Mouse (Mus musculus) kidney, adult 18-20 months (tissue): ENCODE measurements around the gene Tbc1d2b.
A peak's percentile ranks its signal among the peaks of the same experiment; 100 is the strongest.

Experiments used
- DNase-seq: peaks from one replicate; pipeline ENCODE4 v3.0.0; 2021

Gene Tbc1d2b

DNA sequence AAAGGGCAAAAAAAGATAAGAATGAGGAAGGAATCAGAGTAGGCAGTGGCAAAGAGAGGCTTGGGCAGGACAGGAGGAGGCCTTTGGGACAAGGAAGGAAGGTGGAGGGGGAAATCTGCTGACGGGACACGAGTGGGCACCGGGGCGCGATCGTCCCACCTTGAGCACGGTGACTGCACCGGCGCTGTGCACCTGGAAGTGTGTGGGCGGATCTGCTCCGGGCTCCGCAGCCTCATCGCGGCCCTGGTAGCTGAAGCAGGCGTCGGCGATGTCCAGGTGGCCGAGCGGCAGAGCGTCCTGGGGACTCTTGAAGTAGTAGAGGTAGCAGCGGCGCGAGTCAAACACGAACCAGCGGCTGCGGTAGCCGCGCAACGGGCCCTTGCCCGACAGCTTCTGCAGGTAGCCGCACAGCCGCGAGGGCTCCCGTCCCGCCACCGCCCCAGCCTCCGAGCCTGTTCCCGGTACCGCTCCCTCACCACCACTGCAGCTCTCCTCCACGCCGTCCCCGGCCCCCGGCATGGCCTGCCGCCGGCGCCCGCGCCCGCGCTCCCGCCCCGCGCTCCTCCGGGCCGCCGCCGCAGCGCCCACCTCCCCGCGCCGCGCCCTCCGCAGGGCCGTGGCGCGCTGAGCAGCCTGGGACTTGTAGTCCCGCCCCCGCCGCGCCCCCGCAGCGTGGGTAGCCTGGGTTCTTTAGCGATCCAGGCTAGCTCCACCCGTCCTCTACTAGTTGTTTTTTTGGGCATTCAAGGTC lies at the start of gene Tbc1d2b:
Gene Tbc1d2b, minus strand, starts transcription at position 612 of the 751 bp plus-strand sequence.
- peak; percentile 72 for DNase-seq

DNA sequence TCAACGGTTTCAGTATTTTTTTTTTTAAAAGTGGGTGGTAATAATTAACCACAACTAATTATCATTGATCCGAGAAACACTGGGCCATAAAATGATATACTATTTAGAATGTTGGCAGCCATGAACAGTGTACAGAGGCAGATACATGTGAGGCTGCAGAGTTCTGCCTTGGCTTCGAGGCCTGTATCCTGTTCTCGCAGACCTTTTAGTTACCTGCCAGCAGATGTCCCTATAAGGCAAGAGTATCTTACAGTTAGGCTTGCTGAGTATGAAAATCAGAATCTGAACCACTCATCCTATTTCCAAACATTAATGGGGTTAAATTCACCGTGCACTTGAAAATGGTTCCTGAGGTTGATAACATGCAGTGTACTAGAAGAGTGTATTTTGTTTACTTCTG lies 45.7 kb upstream of the Tbc1d2b start:
- DNase-seq: no peak

DNA sequence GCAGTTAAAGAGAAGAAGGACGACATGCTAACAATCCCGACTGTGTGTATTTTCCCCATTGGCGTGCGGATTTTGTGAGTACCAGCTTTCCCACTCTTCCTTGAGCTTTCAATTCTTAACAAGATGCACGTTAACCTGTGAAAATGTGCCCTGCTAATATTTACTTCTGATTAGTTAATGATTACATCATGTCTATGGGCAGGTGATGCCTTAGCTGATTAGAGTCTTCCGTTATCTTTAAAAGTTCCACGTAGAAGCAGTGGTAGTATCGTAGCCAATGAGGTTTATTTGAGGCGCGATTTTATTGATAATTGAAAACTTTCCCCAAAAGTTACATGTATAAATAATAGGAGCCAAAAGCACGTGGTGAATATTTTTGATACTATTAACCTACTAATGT lies 45.1 kb upstream of the Tbc1d2b start:
- no peak for DNase-seq

DNA sequence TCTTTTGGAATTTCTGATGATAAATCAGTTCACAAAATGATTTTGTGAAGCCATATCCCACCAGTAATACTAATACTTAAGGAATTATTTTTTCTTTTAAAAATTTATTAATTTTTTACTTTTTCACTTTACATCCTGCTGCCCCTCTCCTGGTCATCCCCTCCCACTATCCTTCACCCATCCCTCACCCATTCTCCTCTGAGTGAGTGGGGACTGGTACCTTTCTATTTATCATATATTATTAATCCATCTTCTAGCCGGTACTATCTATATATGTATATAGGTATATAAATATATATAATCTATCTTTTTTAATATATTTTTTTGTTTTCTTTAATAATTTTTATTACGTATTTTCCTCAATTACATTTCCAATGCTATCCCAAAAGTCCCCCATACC lies 33.6 kb upstream of the Tbc1d2b start:
- no peak for DNase-seq

DNA sequence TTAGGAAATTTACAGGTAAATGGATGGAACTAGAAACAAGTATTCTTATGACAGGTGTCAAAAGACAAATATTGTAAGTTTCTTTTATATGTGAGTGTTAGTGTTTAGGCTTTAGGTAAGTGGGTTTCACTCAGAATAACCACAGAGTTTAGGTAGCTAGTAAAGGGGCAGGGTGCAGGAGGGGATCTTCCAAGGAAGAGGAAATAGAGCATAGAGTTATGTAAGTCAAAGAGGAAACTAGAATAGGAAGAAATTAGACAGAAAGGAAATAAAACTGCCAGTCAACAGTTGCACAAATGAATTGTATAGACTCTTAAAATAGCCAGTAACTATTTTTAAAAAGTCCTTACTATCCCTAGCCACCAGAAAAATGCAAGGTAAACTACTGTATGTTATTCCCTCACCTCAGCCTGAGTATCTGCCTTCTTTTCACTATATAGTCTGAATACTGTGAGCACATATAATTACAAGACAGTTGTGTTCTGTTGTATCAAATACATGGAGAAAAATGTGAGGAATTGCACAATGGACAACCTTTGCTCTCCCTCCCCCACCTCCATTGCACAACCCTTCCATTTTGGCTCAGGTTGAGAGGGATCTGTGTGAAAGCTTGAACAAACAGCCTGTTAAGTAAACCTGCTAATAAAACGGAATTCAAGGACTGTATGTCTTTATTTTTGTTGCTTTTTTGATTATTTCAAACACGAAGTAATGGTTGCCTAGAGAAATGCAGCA lies 32.7 kb upstream of the Tbc1d2b start:
- DNase-seq: no peak

DNA sequence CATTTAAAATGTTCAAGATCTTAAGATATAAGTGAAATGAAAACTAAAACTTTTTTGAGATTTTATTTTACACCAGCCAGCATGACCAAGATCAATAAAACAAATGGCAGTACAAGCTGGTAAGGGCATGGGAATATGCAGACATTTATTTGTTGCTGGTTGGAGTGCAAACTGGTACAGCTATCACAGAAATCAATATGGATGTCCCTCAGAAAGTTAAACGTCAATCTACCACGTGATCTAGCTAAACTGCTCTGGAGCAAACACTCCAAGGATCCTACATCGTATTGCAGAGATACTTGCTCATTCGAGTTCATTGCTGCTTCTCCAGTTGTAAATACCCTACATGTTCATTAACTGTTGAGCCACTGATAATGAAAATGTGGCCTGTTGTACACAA lies 32.1 kb upstream of the Tbc1d2b start:
- no peak for DNase-seq

DNA sequence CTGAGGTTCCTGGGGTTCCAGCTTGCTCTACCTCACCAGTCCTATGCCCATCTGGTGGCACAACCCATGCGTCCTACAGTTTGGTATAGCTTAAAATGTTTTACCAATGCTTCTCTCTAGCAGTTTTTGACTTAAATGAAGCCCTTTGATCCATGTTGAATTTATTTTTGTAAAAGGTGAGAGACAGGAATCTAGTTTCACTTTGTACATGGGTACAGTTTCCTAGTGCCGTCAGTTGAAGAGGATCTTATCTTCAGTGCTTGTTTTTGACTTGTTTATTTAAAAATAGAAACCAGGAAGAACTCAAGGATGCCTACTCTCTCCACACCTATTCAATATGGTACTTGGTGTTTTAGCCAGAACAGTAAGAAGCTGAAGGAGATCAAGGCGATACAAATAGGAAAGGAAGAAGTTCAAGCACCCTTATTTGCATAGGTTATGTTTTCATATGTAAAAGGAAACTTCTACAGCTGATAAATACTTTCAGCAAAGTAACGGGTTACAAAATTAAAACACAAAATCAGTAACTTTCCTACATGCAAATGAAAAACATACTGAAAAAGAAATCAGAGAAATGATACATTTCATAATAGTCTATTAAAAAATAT lies 30.6 kb upstream of the Tbc1d2b start:
- DNase-seq: no peak

DNA sequence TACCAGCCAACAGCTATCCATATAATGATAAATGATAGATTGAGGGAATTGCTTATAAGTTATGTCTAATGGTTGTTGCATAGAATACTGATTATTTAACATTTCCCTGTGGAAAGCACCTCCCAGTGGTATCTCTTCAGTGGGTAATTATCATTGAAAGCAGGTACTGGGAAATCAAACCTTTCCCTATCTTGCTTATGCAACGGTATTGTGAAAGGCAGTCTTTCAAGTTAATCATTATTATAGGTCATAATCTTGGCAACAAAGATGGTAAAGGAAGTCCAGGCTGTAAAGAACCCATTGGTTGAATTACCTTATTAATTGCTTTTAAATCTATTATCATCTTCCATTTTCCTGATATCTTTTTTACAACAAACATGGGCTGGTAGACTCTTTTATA lies 27.0 kb upstream of the Tbc1d2b start:
- no peak for DNase-seq

DNA sequence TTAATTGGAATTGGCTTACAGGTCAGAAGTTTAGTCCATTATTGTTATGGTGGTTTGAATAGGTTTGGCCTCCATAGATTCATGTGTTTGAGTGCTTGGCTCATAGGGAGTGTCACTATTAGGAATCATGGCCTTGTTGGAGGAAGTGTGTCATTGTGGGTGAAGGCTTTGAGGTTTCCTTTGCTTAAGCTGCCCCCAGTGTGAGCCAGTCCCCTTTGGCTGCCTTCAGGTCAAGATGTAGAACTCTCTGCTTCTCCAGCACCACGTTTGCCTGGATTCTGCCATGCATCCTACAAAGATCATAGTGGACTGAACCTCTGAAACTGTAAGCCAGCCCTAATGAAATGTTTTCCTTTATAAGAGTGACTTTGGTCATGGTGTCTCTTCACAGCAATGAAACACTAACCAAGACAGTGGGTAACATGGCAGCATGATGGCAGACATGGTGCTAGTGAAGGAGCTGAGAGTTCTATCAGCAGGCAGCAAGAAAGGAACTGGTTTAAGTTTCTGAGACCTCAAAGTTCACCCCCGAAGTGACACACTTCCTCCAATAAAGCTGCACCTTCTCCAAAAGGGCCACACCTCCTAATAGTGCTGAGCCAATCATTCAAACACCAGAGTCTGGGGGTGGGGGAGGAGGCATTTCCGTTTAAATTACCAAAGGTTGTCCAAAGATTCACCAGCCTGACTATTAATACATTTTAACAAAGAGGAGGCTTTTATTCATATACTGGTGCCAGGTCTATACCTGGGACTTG lies 23.2 kb upstream of the Tbc1d2b start:
- no peak for DNase-seq

DNA sequence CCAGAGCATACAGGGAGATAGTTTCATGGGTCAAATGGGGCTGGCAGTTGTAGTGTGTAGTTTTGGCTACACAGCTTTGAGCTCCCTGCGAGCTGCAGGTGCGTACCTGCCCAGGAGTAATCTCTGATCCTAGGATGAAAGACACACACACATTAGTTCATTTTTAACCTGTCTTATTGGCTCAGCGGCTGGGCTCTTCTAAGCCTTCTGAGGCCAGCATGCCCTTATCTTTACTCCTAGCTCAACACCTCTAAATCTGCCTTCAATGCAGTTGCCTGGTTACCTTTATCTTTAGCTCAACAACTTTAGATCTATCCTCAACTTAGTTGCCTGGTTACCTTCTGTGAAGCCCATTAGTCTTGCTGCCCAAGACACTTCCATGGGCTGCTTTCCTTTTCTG lies 7.8 kb upstream of the Tbc1d2b start:
- no peak for DNase-seq

DNA sequence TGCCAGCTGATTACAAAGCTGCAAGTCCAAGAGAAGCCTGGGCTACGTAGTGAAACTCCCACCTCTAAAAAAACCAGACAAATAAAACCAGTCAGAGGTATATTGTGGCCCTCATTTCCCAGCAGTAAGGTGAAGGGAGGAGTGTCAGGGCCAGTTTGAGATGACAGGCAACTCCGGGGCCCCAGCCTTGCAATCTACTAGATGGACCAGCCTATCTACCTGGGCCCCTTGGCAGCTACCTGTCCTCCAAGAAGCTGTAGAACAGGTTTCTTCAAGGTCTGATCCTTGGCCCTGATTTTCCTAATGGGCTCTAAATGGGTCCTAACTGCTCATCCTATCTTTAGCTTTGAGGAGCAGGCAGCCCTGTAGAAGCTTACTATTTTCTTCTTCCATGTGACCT lies 7.3 kb upstream of the Tbc1d2b start:
- no peak for DNase-seq

DNA sequence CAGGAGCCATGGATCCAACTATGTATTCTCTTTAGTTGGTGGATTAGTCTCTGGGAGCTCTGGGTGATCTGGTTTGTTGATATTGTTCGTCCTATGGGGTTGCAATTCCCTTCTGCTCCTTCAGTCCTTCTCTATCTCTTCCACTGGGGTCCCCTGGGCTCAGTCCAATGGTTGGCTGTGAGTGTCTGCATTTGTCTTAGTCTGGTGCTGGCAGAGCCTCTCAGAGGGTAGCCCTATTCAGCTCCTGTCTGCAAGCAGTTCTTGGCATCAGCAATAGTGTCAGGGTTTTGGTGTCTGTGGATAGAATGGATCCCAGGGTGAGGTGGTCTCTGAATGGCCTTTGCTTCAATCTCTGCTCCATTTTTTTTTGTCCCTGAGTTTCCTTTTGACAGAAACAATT lies 6.2 kb upstream of the Tbc1d2b start:
- DNase-seq: no peak

DNA sequence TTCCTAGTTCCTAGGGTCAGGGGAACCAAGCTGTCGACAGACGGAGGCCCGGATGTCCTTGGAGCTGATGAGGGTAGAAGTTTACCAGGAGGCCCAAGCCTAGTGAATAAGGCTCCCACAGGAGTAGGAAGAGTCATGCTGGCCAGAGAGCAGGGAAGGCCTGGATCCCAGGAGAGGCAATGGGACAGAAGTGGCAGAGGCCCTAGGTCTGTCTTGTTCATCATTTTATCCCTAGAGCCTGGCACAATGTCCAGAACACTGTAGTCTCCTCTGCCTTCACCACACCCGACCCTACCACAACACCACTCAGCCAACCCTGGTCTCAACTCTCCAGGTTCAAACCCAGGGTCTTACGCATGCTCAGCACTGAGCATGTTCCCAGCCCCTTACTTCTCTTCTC lies 5.3 kb upstream of the Tbc1d2b start:
- no peak for DNase-seq

DNA sequence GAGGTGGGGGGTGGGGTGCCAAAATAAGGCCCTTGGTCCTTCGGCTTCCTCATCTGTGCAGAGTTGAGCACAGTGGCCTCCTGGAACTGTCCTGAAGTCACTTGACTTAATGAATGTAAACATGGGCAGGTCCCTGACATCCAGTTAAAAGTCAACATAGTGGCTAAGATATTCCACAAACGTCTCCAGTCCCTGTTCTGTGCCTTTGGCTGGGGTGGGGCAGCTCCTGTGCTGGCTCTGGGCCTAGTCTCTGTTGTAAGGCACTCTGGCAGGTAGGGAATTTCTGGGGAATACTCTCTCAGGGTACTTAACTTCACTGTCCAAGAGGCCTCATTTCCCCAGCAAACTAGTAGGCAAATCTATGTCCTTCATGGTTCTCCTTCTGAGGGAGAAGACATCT lies 4.9 kb upstream of the Tbc1d2b start:
- DNase-seq: no peak

DNA sequence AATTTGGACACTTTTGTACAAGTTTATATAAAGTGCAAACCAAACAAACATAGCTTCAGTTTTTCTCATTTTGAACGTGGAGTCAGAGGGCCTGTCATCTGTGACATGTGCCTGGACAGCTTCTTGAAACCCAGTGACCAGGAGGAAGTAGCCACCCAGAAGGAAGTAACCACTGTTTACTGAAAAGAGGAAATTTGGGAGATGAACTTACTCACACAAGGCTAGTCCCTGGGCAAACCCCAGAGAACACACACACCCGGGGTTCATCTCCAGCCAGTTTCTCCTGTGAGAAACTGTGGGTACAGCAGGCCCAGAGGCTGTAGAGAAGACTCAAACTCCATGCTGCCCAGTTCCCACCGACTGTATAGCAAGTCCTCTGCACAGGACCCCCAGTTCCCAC lies 3.9 kb upstream of the Tbc1d2b start:
- no peak for DNase-seq

DNA sequence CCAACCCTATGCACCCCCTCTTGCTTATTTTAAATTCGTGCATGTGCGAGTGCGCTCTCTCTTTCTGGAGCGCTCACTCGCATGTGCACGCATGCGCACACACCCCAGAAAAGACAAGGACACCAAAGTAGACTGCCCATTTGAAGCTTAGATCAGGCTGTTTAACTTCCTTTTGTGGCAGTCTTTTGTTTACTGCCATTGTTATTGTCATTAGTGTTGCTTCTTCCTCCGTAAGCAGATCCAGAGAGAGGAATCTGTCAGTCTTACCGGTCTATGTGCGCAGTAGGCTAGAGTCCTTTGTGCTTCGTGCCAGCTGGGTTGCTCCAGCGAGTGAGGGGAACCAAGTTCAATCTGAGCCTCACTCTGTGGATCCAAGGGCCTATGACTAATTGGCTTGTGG lies 1.7 kb upstream of the Tbc1d2b start:
- DNase-seq: no peak

DNA sequence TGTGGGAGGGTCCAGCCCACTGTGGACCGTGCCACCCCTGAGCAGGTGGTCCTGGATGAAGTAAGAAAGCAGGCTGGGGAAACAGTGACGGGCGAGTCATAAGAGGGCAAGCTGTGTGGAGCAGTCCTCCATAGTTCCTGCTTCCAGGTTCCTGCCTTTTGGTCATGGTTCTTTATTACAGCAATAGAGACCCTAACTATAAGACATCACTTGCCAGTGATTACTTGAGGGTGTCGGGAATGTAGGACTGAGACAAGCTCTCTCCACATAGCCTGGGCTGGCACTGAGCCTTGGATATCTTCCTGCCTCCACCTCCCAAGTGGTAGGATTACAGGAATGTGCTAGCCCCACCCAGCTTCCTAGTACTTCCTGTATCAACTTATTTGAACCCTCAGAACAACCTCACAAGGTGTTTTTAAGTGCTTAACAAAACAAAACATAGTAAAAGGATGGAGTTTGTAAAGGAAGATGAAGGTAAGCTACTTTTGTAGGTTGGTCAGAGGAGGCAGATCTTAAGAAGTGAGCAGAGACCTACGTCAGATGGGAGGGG lies 1.0 kb upstream of the Tbc1d2b start:
- no peak for DNase-seq

DNA sequence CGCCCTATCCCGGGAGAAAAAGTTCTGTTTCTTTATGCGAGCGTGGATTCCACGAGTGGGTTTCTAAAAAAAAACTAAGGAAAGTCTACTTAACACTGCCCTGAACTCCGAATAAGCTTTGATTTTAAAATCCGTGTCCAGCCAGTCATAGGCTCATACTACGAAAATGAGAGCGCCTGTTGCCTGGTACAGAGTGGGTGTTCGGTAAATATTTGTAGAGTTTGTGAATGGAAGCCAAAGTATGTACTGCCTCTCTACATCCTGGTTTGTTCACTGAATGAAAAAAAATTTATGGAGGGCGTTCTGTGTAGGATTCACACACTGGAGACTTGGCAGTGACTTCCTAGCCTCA lies 316 bp upstream of the Tbc1d2b start:
- no peak for DNase-seq

DNA sequence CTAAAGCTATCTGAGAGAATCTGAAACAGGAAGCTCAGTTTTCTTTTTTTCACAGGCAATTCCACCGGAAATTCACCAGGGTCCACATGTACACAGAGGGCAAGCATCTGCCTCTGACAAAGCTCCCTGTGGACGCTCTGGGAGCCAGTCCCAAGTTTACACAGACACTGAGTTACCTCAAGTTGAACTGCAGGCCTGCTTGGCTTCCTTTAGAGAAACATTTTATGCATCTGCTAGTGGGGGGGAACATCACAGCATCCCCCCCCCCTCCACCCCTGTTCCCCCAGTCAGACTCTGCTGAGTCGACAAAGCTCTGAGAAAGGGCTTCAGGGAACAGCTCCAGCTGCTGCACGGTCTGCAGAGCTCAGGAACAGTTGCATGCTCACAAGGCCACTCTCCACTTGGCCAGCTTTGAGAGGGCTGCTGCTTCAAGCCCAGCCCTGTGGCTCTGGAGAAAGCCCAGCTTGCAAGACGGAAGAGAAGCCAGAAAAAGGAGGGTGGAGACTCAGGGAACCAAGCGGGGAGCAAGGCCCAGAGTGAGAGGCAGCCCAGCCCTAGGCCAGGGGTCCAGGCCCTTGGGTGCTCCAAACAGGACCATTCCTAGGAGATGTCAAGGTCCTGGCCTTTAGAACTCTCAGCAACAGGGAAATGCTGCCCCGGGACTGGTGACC lies 1.5 kb downstream of the Tbc1d2b start:
- peak; percentile 40 for DNase-seq

DNA sequence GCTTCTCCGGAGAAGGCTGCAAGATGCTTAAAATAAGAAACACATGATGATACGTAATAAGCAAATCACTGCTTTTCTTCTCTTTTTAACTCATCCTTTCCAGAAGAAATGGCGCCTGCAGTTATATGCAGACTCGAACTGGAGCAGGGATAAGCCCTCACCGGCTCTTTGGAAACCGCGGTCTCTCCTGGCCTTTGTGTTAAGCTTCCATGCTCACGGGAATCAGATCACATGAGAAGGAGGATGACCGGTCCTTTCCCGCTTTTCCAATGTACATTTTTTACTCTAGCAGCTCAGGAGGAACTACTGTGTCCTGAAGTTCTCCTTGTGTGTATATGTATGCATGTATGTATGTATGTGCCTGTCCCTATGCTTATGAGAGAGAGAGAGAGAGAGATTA lies 3.7 kb downstream of the Tbc1d2b start:
- no peak for DNase-seq

DNA sequence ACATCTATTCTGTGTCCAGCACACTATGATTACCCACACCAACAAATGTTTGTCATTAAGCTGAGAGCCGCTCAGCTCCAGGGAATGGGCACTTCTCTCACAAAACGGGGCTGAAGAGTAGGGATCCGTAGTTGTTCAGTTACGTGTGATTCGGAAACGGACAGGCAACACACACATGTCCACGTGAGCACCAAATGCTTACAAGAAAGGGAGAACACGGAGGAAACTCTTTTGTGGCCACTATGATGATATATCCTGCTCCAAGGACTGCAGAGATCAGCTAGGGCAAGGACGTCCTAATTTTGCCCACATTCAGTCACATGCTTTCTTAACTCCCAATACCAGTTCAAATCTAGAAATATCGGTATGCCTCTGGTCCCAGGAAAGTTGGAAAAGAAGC lies 4.5 kb downstream of the Tbc1d2b start:
- DNase-seq: no peak

DNA sequence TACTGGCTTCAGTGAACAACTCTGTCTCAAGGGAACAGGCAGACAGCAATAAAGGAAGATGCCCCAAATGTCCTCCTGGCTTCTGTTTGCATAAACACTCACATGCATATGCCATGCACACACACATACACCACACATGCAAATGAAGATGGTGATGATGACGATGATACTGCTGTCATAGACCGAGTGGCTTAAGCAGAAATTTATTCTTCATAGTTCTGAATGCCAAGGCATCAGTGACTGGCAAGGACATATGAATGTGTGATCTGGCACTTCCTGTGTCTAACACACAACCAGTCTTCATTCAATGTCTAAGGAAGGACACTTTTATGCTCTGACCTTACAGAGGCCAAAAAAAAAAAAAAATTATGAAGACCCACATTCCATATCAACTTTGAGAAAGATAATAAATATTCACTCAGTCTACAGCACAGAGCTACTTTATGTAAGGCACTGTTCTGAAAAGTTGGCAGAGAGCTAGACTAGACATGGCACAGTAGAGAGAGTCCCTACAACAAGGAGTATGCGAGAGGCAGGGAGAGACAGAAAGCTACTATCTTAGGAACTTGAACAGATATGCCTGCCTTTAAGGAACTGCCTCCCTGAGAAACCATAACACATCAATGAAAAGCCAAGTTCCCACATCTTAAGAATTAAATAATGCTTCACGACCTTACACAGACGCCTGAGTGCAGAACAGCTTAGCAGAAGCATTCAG lies 5.1 kb downstream of the Tbc1d2b start:
- no peak for DNase-seq
